Mouse (Mus musculus): Measurements from ENCODE around the gene Cby3. TPM values are rescaled to one million over a fixed set of nuclear protein-coding genes. Genes with fewer than 3 reads are reported as not detected.

Gene Cby3
- polyA plus RNA-seq, 1 experiment from 2014 or later: not detected

- DNase-seq (ENCODE audit: low spot score): no peak
These were observed 34.1 kb downstream of the Cby3 start for GRCm38 (mm10) chr11:50388217-50388929.

GRCm38 (mm10) chr11:50389011-50389410 is 34.7 kb downstream of the Cby3 start:
- DNase-seq (ENCODE audit: low spot score): no peak

- DNase-seq (ENCODE audit: low spot score): no peak
These were observed 35.4 kb downstream of the Cby3 start for GRCm38 (mm10) chr11:50389616-50390015.

- no peak for DNase-seq (ENCODE audit: low spot score)
These were observed 37.2 kb downstream of the Cby3 start for GRCm38 (mm10) chr11:50391272-50391960.

GRCm38 (mm10) chr11:50393306-50393705 is 39.0 kb downstream of the Cby3 start:
- DNase-seq (ENCODE audit: low spot score): no peak

GRCm38 (mm10) chr11:50394731-50395130 is 40.5 kb downstream of the Cby3 start:
- DNase-seq (ENCODE audit: low spot score): no peak

- no peak for DNase-seq (ENCODE audit: low spot score)
These were observed 42.6 kb downstream of the Cby3 start for GRCm38 (mm10) chr11:50396766-50397307.

- DNase-seq (ENCODE audit: low spot score): no peak
These were observed 43.1 kb downstream of the Cby3 start for GRCm38 (mm10) chr11:50397316-50397715.

- no peak for DNase-seq (ENCODE audit: low spot score)
These were observed 44.5 kb downstream of the Cby3 start for GRCm38 (mm10) chr11:50398803-50399202.

GRCm38 (mm10) chr11:50402481-50402880 is 48.2 kb downstream of the Cby3 start:
- no peak for DNase-seq (ENCODE audit: low spot score)

GRCm38 (mm10) chr11:50403367-50404014 is 49.2 kb downstream of the Cby3 start:
- no peak for DNase-seq (ENCODE audit: low spot score)

GRCm38 (mm10) chr11:50407235-50407634 is 53.0 kb downstream of the Cby3 start:
- DNase-seq (ENCODE audit: low spot score): no peak

MicroRNA genes within 50 kb of the gene (microRNA counts, 519-probe panel; counts per million panel counts)
- microRNA mmu-miR-804: 4,743 counts per million, percentile 82 among the panel's probes with 10 or more counts

Small RNA genes within 50 kb of the gene (microRNA-seq; reads per million reads assigned to microRNA genes)
- gene Mir804 (ENCODE audit: borderline number of aligned reads): not detected

Other genes starting within 250 kb of the Cby3 start
- gene Tbc1d9b, start 223.1 kb upstream of the Cby3 start, polyA plus RNA-seq (2015; fragmentation: Nextera tagmentation; extraction: Ambion mirVana): 25.5 and 27.7 TPM in 2 replicates
- gene Mrnip, start 180.0 kb upstream of the Cby3 start, polyA plus RNA-seq (2015; fragmentation: Nextera tagmentation; extraction: Ambion mirVana): 13.1 and 15.3 TPM in 2 replicates
- 233 and 246 TPM in 2 replicates for gene Sqstm1, start 143.6 kb upstream of the Cby3 start, polyA plus RNA-seq (2015; fragmentation: Nextera tagmentation; extraction: Ambion mirVana)
- gene Mgat4b, start 143.6 kb upstream of the Cby3 start, polyA plus RNA-seq (2015; fragmentation: Nextera tagmentation; extraction: Ambion mirVana): 8.6 and 11.8 TPM in 2 replicates
- 3.5 and 3.7 TPM in 2 replicates for gene Ltc4s, start 115.8 kb upstream of the Cby3 start, polyA plus RNA-seq (2015; fragmentation: Nextera tagmentation; extraction: Ambion mirVana)
- gene Maml1, start 62.2 kb upstream of the Cby3 start, polyA plus RNA-seq (2015; fragmentation: Nextera tagmentation; extraction: Ambion mirVana): 4.7 and 5.3 TPM in 2 replicates
- 196 and 213 TPM in 2 replicates for gene Canx, start 28.8 kb upstream of the Cby3 start, polyA plus RNA-seq (2015; fragmentation: Nextera tagmentation; extraction: Ambion mirVana)
- gene Hnrnph1, start 22.5 kb downstream of the Cby3 start, polyA plus RNA-seq (2015; fragmentation: Nextera tagmentation; extraction: Ambion mirVana): 350 and 356 TPM in 2 replicates
- gene Rufy1, start 76.7 kb downstream of the Cby3 start, polyA plus RNA-seq (2015; fragmentation: Nextera tagmentation; extraction: Ambion mirVana): 13.0 and 13.6 TPM in 2 replicates
- gene Adamts2, start 247.6 kb downstream of the Cby3 start, polyA plus RNA-seq (2015; fragmentation: Nextera tagmentation; extraction: Ambion mirVana): 3.2 and 3.3 TPM in 2 replicates

Data from thymus, postnatal 0 days (tissue).